Mouse (Mus musculus) midbrain, embryonic 12.5 days (tissue): ENCODE data around the gene Dnmt3l. TPM values are rescaled to one million over a fixed set of nuclear protein-coding genes. Genes with fewer than 3 reads are reported as not detected.
A peak's percentile ranks its signal among the peaks of the same experiment; 100 is the strongest.
"Not testable (repeated sequence)": the region's sequence is repeated elsewhere in the genome, so short reads cannot be mapped to it uniquely, and the experiment has no call there.

Experiments
- ATAC-seq: fragments of 200-750 bp; cut with Nextera tagmentation; 2 replicates; pipeline ENCODE4 v1.8.0; 2017; ENCODE audit warnings: low read depth, moderate TSS enrichment, moderate library complexity; ENCODE audit not compliant: low FRiP score
- H3K27ac ChIP-seq: fragments of 300-500 bp; sonication (generic); replicated peaks from 2 replicates; pipeline ENCODE4 v1.5.1; 2016; ENCODE audit warnings: mild to moderate bottlenecking
- H3K27me3 ChIP-seq: fragments of 300-500 bp; sonication (generic); 2 replicates; pipeline ENCODE4 v1.6.1; 2016; ENCODE audit warnings: mild to moderate bottlenecking
- H3K36me3 ChIP-seq: fragments of 300-500 bp; sonication (generic); 2 replicates; pipeline ENCODE4 v1.6.1; 2016
- H3K4me1 ChIP-seq: fragments of 300-500 bp; sonication (generic); 2 replicates; pipeline ENCODE4 v1.6.1; 2016
- H3K4me2 ChIP-seq: fragments of 300-500 bp; sonication (generic); replicated peaks from 2 replicates; pipeline ENCODE4 v1.6.1; 2016; ENCODE audit warnings: mild to moderate bottlenecking, moderate library complexity
- H3K4me3 ChIP-seq: fragments of 300-500 bp; sonication (generic); 2 replicates; pipeline ENCODE4 v1.5.1; 2016; ENCODE audit warnings: mild to moderate bottlenecking
- H3K9ac ChIP-seq: fragments of 300-500 bp; sonication (generic); replicated peaks from 2 replicates; pipeline ENCODE4 v1.6.1; 2016; ENCODE audit warnings: mild to moderate bottlenecking, moderate library complexity
- H3K9me3 ChIP-seq: fragments of 300-500 bp; sonication (generic); 2 replicates; pipeline ENCODE4 v1.6.1; 2016; ENCODE audit warnings: mild to moderate bottlenecking
- WGBS: fragments of 180-500 bp; shearing (Covaris S2); methylation state at CpG from one replicate; pipeline ENCODE4 v1.1.7; 2016; 5-methylcytosine and 5-hydroxymethylcytosine counted together
- polyA plus RNA-seq: library from polyadenylated mRNA; unstranded; fragments of >200 nt; fragmentation: Nextera tagmentation; extraction: Ambion mirVana; gene quantifications from 2 replicates; pipeline ENCODE4 v1.2.1, GENCODE M21; 2016

The Dnmt3l gene
- polyA plus RNA-seq, 1 experiment from 2014 or later: not detected

GRCm38 (mm10) chr10:78011116-78011515, 30.6 kb upstream of the Dnmt3l start:
- H3K4me3 ChIP-seq, H3K4me2 ChIP-seq, H3K36me3 ChIP-seq, H3K27me3 ChIP-seq, ATAC-seq, H3K9ac ChIP-seq, H3K27ac ChIP-seq, H3K9me3 ChIP-seq: not testable (repeated sequence)
- WGBS: 94% methylated on average over 5 of the region's 5 CpGs
- peaks cover 30% of the 10 kb centered on the region for H3K4me1 ChIP-seq

GRCm38 (mm10) chr10:78012661-78013495, 28.9 kb upstream of the Dnmt3l start:
- no peak overlapping the region for H3K9ac ChIP-seq
- H3K9me3 ChIP-seq: no peaks in the 10 kb centered on the region
- ATAC-seq: no peak
- WGBS: 91% methylated on average over 18 of the region's 18 CpGs
- no peaks in the 10 kb centered on the region for H3K36me3 ChIP-seq
- no peak overlapping the region for H3K4me2 ChIP-seq
- no peak overlapping the region for H3K4me3 ChIP-seq
- H3K4me1 ChIP-seq: peaks cover 14% of the 10 kb centered on the region
- H3K27ac ChIP-seq: no peak overlapping the region
- peaks cover 17% of the 10 kb centered on the region for H3K27me3 ChIP-seq

- no peaks in the 10 kb centered on the region for H3K9me3 ChIP-seq
- no peaks in the 10 kb centered on the region for H3K36me3 ChIP-seq
- no peak overlapping the region for H3K9ac ChIP-seq
- H3K27me3 ChIP-seq: peaks cover 18% of the 10 kb centered on the region
- no peak overlapping the region for H3K4me2 ChIP-seq
- H3K27ac ChIP-seq: no peak overlapping the region
- WGBS: 97% methylated on average over 1 of the region's 1 CpGs
- no peak for ATAC-seq
- 0 out of 2 replicates have a peak, but pooled peaks cover under 1% of the 10 kb centered on the region for H3K4me1 ChIP-seq
- no peak overlapping the region for H3K4me3 ChIP-seq
Measured at GRCm38 (mm10) chr10:78015489-78015888, 26.3 kb upstream of the Dnmt3l start.

GRCm38 (mm10) chr10:78016366-78016765, 25.4 kb upstream of the Dnmt3l start:
- WGBS: 58% methylated on average over 5 of the region's 5 CpGs
- Histone ChIP-seq H3K9me3 (no peaks in the 10 kb centered on the region), H3K36me3 (no peaks in the 10 kb centered on the region), H3K27ac (no peak overlapping the region), H3K4me3 (no peak overlapping the region), H3K4me1 (no peaks in the 10 kb centered on the region), H3K9ac (no peak overlapping the region), H3K4me2 (no peak overlapping the region), H3K27me3 (0 out of 2 replicates have a peak, but pooled peaks cover 13% of the 10 kb centered on the region)
- ATAC-seq: no peak

- peak overlapping the region; percentile 27; the same call in 1 of the 2 replicates for H3K4me3 ChIP-seq
- no peaks in the 10 kb centered on the region for H3K36me3 ChIP-seq
- peak overlapping the region; percentile 51 for H3K4me2 ChIP-seq
- ATAC-seq: peak; percentile 58; the same call in 1 of the 2 replicates
- H3K4me1 ChIP-seq: no peaks in the 10 kb centered on the region
- H3K9me3 ChIP-seq: no peaks in the 10 kb centered on the region
- WGBS: 20% methylated on average over 19 of the region's 19 CpGs
- 0 out of 2 replicates have a peak, but pooled peaks cover 13% of the 10 kb centered on the region for H3K27me3 ChIP-seq
- no peak overlapping the region for H3K9ac ChIP-seq
- H3K27ac ChIP-seq: no peak overlapping the region
Measured at GRCm38 (mm10) chr10:78018797-78019203, 22.9 kb upstream of the Dnmt3l start.

GRCm38 (mm10) chr10:78019291-78019690, 22.5 kb upstream of the Dnmt3l start:
- 86% methylated on average over 4 of the region's 4 CpGs for WGBS
- peak; percentile 27; the same call in 1 of the 2 replicates for ATAC-seq
- Histone ChIP-seq H3K4me3 (no peak overlapping the region), H3K27ac (no peak overlapping the region), H3K4me2 (no peak overlapping the region), H3K4me1 (no peaks in the 10 kb centered on the region), H3K9ac (no peak overlapping the region), H3K27me3 (0 out of 2 replicates have a peak, but pooled peaks cover 13% of the 10 kb centered on the region), H3K36me3 (no peaks in the 10 kb centered on the region), H3K9me3 (no peaks in the 10 kb centered on the region)

GRCm38 (mm10) chr10:78019984-78020383, 21.8 kb upstream of the Dnmt3l start:
- 96% methylated on average over 7 of the region's 11 CpGs for WGBS
- not testable (repeated sequence) for H3K36me3 ChIP-seq, H3K4me1 ChIP-seq, H3K9ac ChIP-seq, H3K4me3 ChIP-seq, H3K27ac ChIP-seq, ATAC-seq, H3K4me2 ChIP-seq, H3K9me3 ChIP-seq
- H3K27me3 ChIP-seq: 0 out of 2 replicates have a peak, but pooled peaks cover 13% of the 10 kb centered on the region

GRCm38 (mm10) chr10:78025453-78025852, 16.3 kb upstream of the Dnmt3l start:
- not testable (repeated sequence) for H3K9ac ChIP-seq, H3K9me3 ChIP-seq, H3K27me3 ChIP-seq, H3K4me3 ChIP-seq, H3K36me3 ChIP-seq, H3K27ac ChIP-seq, ATAC-seq, H3K4me2 ChIP-seq, H3K4me1 ChIP-seq
- 79% methylated on average over 6 of the region's 8 CpGs for WGBS

GRCm38 (mm10) chr10:78028129-78028528, 13.6 kb upstream of the Dnmt3l start:
- Histone ChIP-seq H3K4me3 (no peak overlapping the region), H3K27ac (no peak overlapping the region), H3K9ac (no peak overlapping the region), H3K36me3 (no peaks in the 10 kb centered on the region), H3K4me1 (no peaks in the 10 kb centered on the region), H3K4me2 (no peak overlapping the region), H3K27me3 (no peaks in the 10 kb centered on the region), H3K9me3 (no peaks in the 10 kb centered on the region)
- 5% methylated on average over 5 of the region's 5 CpGs for WGBS
- ATAC-seq: peak; percentile 71; the same call in 1 of the 2 replicates

- Histone ChIP-seq H3K4me1 (no peaks in the 10 kb centered on the region), H3K9me3 (no peaks in the 10 kb centered on the region), H3K27ac (no peak overlapping the region), H3K9ac (no peak overlapping the region), H3K36me3 (no peaks in the 10 kb centered on the region), H3K4me2 (no peak overlapping the region), H3K27me3 (no peaks in the 10 kb centered on the region), H3K4me3 (no peak overlapping the region)
- ATAC-seq: no peak
- 85% methylated on average over 1 of the region's 1 CpGs for WGBS
Measured at GRCm38 (mm10) chr10:78029080-78029479, 12.7 kb upstream of the Dnmt3l start.

- no peak overlapping the region for H3K4me2 ChIP-seq
- no peaks in the 10 kb centered on the region for H3K27me3 ChIP-seq
- no peaks in the 10 kb centered on the region for H3K36me3 ChIP-seq
- H3K4me3 ChIP-seq: no peak overlapping the region
- H3K9me3 ChIP-seq: no peaks in the 10 kb centered on the region
- H3K9ac ChIP-seq: no peak overlapping the region
- no peaks in the 10 kb centered on the region for H3K4me1 ChIP-seq
- ATAC-seq: no peak
- no peak overlapping the region for H3K27ac ChIP-seq
- WGBS: 82% methylated on average over 2 of the region's 2 CpGs
Measured at GRCm38 (mm10) chr10:78031987-78032386, 9.8 kb upstream of the Dnmt3l start.

GRCm38 (mm10) chr10:78037139-78037538, 4.6 kb upstream of the Dnmt3l start:
- H3K27ac ChIP-seq: no peak overlapping the region
- no peaks in the 10 kb centered on the region for H3K9me3 ChIP-seq
- 76% methylated on average over 4 of the region's 4 CpGs for WGBS
- H3K9ac ChIP-seq: no peak overlapping the region
- H3K4me2 ChIP-seq: no peak overlapping the region
- H3K27me3 ChIP-seq: peaks cover under 1% of the 10 kb centered on the region
- ATAC-seq: no peak
- H3K36me3 ChIP-seq: no peaks in the 10 kb centered on the region
- no peak overlapping the region for H3K4me3 ChIP-seq
- H3K4me1 ChIP-seq: no peaks in the 10 kb centered on the region
